Mouse (Mus musculus): Measurements from ENCODE around the gene Scn5a. TPM values are rescaled to one million over a fixed set of nuclear protein-coding genes. Genes with fewer than 3 reads are reported as not detected.

The Scn5a gene
- total and polyA plus RNA-seq, 3 experiments: 0.03 TPM; not detected in 2

DNA sequence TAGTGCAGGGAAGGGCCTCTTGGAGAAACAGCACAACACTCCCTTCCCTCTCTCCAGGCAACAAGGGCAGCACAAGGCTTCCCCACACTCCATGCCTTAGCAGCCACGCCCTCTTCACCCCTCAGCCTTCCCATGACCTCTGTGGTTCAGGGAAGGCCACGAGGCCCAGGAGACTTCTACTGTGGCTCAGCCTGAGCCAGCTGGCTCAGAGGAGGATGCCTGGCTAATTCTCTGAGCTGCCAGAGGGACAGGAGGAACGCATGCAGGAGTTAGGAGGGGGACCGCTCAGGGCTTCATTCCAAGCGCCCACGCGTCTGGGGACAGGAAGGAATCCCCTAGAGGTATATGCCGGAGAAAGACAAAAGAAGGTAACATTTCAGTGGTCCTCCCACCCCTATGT, 17.1 kb downstream of the Scn5a start:
- Histone ChIP-seq H3K36me3 (ENCODE audit: control insufficient read depth in 1 of 2, insufficient read depth in 2 of 2, low read length in 2 of 2) (no peaks in the 10 kb centered on the region), H3K27me3 (ENCODE audit: control insufficient read depth in 1 of 2, insufficient read depth in 2 of 2, low read length in 2 of 2) (no peaks in the 10 kb centered on the region), H3K4me1 (ENCODE audit: control insufficient read depth in 1 of 2, insufficient read depth in 2 of 2, low read length in 2 of 2) (no peaks in the 10 kb centered on the region), H3K4me3 (ENCODE audit: control insufficient read depth in 1 of 2, insufficient read depth in 1 of 2, low read depth in 2 of 2, low read length in 2 of 2) (no peak overlapping the region), H3K27ac (ENCODE audit: control insufficient read depth, low read depth, low read length) (no peak overlapping the region), H3K9ac (ENCODE audit: control insufficient read depth, low read depth, low read length, poor library complexity, severe bottlenecking) (no peak overlapping the region), H3K9me3 (replicated peaks; ENCODE audit: insufficient read depth, low read length) (no peaks in the 10 kb centered on the region), H3K79me2 (ENCODE audit: control insufficient read depth, insufficient read depth, low read length, poor library complexity) (no peaks in the 10 kb centered on the region)
- no peak for TF ChIP-seq MYB (IDR thresholded peaks at IDR 0.05; ENCODE audit: low read depth, low read length)
- DNase-seq (ENCODE audit: low read depth, low spot score): no peak

DNA sequence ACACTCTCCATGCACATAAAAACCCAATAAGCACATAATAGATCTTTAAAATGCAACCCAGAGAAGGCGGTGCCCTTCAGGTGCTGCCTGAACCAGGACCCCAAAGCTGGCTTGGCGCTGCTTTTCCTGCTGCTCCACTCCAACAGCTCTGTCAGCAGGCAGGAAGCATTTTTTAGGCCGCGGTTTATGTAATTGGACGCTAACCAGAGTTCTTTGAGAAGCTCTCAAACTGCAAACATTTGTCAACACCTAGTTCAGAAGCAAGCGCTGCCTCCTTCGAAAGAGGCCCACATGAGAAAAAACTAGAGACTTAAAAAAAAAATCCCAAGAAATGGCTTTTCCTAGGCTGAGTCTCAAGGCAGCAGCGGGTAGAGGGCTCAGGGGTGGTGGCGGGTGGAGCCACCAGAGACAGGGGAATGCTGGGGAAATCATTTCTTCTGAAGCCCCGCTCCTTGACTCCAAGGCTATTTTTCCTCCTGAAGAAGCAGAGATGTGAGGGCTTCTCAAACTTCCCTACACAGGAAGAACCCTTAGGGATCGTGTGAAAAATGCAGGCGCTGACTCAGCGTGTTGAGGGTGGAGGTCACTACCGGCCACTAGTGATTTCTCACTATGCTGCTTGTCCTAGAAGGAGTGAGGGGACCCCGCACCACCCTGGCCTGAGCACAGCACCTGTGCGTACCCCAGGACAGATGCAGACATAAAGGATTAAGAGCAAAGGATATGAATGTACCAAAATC, 19.1 kb downstream of the Scn5a start:
- Histone ChIP-seq H3K9ac (ENCODE audit: control insufficient read depth, low read depth, low read length, poor library complexity, severe bottlenecking) (no peak overlapping the region), H3K27me3 (ENCODE audit: control insufficient read depth in 1 of 2, insufficient read depth in 2 of 2, low read length in 2 of 2) (no peaks in the 10 kb centered on the region), H3K27ac (ENCODE audit: control insufficient read depth, low read depth, low read length) (no peak overlapping the region), H3K9me3 (replicated peaks; ENCODE audit: insufficient read depth, low read length) (no peaks in the 10 kb centered on the region), H3K79me2 (ENCODE audit: control insufficient read depth, insufficient read depth, low read length, poor library complexity) (no peaks in the 10 kb centered on the region), H3K36me3 (ENCODE audit: control insufficient read depth in 1 of 2, insufficient read depth in 2 of 2, low read length in 2 of 2) (no peaks in the 10 kb centered on the region), H3K4me1 (ENCODE audit: control insufficient read depth in 1 of 2, insufficient read depth in 2 of 2, low read length in 2 of 2) (no peaks in the 10 kb centered on the region), H3K4me3 (ENCODE audit: control insufficient read depth in 1 of 2, insufficient read depth in 1 of 2, low read depth in 2 of 2, low read length in 2 of 2) (no peak overlapping the region)
- no peak for DNase-seq (ENCODE audit: low read depth, low spot score)
- TF ChIP-seq GATA1 (IDR thresholded peaks at IDR 0.05; ENCODE audit: low read depth, low read length): no peak
- no peak for TF ChIP-seq MAX (IDR thresholded peaks at IDR 0.05; ENCODE audit: low read length)
- TF ChIP-seq MAFK (IDR thresholded peaks at IDR 0.05; ENCODE audit: borderline replicate concordance, low read depth, low read length): no peak; the same call in 1 of the 2 replicates
- no peak for TF ChIP-seq USF2 (IDR thresholded peaks at IDR 0.05; ENCODE audit: borderline replicate concordance in 1 of 2, insufficient read depth in 1 of 2, low read depth in 1 of 2, low read length in 2 of 2)
- no peak for TF ChIP-seq ZKSCAN1 (IDR thresholded peaks at IDR 0.05; ENCODE audit: low read depth, low read length)
- no peak for TF ChIP-seq CTCF (IDR thresholded peaks at IDR 0.05 in 2 of 3, conservative IDR thresholded peaks at IDR 0.05 in 1 of 3; ENCODE audit: control insufficient read depth in 1 of 3, insufficient read depth in 1 of 3, low read depth in 2 of 3, low read length in 3 of 3, poor library complexity in 1 of 3, severe bottlenecking in 1 of 3)
- TF ChIP-seq NRF1 (IDR thresholded peaks at IDR 0.05; ENCODE audit: insufficient read depth, low read depth, low read length, poor library complexity, severe bottlenecking): no peak
- no peak for TF ChIP-seq GABPA (IDR thresholded peaks at IDR 0.05; ENCODE audit: low read depth, low read length)
- TF ChIP-seq E2F4 (IDR thresholded peaks at IDR 0.05; ENCODE audit: borderline replicate concordance, low read depth, low read length): no peak
- no peak for TF ChIP-seq SIN3A (IDR thresholded peaks at IDR 0.05; ENCODE audit: low read length)

DNA sequence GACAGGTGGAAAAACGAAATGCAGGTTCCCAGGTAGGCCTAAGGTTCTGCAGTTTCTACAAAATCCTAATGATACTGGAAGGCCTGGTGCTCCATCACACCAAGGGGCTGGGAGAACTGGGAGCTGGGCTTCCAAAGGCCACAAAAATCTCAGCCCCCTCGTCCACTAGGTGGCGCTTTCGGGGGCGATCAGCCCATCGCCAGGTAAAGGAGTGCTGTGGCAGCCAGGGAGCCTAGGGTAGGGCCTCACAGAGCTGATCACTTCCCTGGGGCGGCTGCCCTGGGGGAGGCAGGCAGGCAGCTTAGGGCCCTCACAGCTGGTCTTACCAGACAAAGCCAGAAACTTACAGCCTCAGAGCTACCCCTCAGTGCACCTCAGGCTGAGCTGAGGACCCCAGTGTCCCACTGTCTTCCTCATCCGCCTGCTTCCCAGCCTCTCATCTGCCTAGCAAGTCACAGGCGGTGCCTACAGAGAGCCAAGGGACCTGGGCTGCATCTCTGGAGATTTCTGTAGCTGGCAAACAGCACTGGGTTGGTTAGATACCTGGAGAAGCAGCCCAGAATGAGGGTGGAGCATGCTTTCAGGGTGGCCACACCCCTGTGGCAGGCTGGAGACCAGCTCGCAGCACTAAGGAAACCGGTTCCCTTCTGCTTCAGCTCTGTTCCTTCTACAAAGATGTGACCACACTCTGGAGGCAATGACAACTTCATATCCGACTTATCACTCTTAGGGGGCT, 20.5 kb downstream of the Scn5a start:
- Histone ChIP-seq H3K4me3 (ENCODE audit: control insufficient read depth in 1 of 2, insufficient read depth in 1 of 2, low read depth in 2 of 2, low read length in 2 of 2) (no peak overlapping the region), H3K36me3 (ENCODE audit: control insufficient read depth in 1 of 2, insufficient read depth in 2 of 2, low read length in 2 of 2) (no peaks in the 10 kb centered on the region), H3K27ac (ENCODE audit: control insufficient read depth, low read depth, low read length) (no peak overlapping the region), H3K27me3 (ENCODE audit: control insufficient read depth in 1 of 2, insufficient read depth in 2 of 2, low read length in 2 of 2) (no peaks in the 10 kb centered on the region), H3K79me2 (ENCODE audit: control insufficient read depth, insufficient read depth, low read length, poor library complexity) (no peaks in the 10 kb centered on the region), H3K9ac (ENCODE audit: control insufficient read depth, low read depth, low read length, poor library complexity, severe bottlenecking) (no peak overlapping the region), H3K4me1 (ENCODE audit: control insufficient read depth in 1 of 2, insufficient read depth in 2 of 2, low read length in 2 of 2) (no peaks in the 10 kb centered on the region), H3K9me3 (replicated peaks; ENCODE audit: insufficient read depth, low read length) (no peaks in the 10 kb centered on the region)
- peak; percentile 3 for DNase-seq (ENCODE audit: low read depth, low spot score)
- TF ChIP-seq SMC3 (IDR thresholded peaks at IDR 0.05; ENCODE audit: low read depth, low read length): peak; percentile 55
- no peak for TF ChIP-seq USF1 (IDR thresholded peaks at IDR 0.05; ENCODE audit: low read depth, low read length)
- TF ChIP-seq POLR2AphosphoS2 (IDR thresholded peaks at IDR 0.05; ENCODE audit: low read length): no peak
- TF ChIP-seq GATA1 (IDR thresholded peaks at IDR 0.05; ENCODE audit: low read depth, low read length): no peak
- TF ChIP-seq TCF12 (IDR thresholded peaks at IDR 0.05; ENCODE audit: low read depth, low read length): no peak
- no peak for TF ChIP-seq TAL1 (IDR thresholded peaks at IDR 0.05; ENCODE audit: low read length)
- TF ChIP-seq CHD1 (IDR thresholded peaks at IDR 0.05; ENCODE audit: low read depth, low read length): no peak
- no peak for TF ChIP-seq GABPA (IDR thresholded peaks at IDR 0.05; ENCODE audit: low read depth, low read length)
- no peak for TF ChIP-seq HCFC1 (IDR thresholded peaks at IDR 0.05; ENCODE audit: low read depth, low read length)
- TF ChIP-seq CTCF (IDR thresholded peaks at IDR 0.05 in 2 of 3, conservative IDR thresholded peaks at IDR 0.05 in 1 of 3; ENCODE audit: control insufficient read depth in 1 of 3, insufficient read depth in 1 of 3, low read depth in 2 of 3, low read length in 3 of 3, poor library complexity in 1 of 3, severe bottlenecking in 1 of 3): peak; percentile 39 to 69 (median 48)
- TF ChIP-seq MXI1 (IDR thresholded peaks at IDR 0.05; ENCODE audit: low read depth, low read length): no peak
- TF ChIP-seq ZMIZ1 (IDR thresholded peaks at IDR 0.05; ENCODE audit: low read depth, low read length): no peak
- TF ChIP-seq CHD2 (IDR thresholded peaks at IDR 0.05; ENCODE audit: low read length): no peak
